Mouse (Mus musculus) v-Abl transformed pro-B cells (cell line): ENCODE data around the gene Nadk2.

Experiments
- in situ Hi-C, 2 experiments: fragments of 400-800 bp; cut with MboI; formaldehyde crosslinking; loops; one replicate each; pipeline ENCODE4 v1.15.1; 2025; ENCODE audit not compliant: unreplicated experiment in 2 of 2

The Nadk2 gene

GRCm38 (mm10) chr15:9087895-9088682 is 17.0 kb downstream of the Nadk2 start:
- in situ Hi-C loops, result no loop called here

DNA sequence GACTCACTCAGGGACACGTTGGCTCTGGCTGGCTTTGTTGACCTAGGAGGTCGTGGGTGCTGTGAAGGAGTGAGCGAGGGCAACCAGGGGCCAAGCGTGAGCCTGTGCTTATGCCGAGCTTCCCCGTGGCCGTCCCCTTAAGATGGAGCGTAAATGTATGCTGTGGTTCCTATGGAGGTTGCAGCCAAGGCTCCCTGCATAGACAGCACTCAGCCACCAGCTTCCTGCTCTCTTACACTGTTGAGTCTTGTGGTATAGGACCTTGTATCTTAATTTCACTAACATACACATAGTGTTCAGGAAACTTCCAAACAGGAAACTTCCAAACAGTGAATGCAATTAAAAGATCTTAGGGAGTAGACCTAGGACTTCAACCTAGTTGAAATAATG is 17.6 kb downstream of the Nadk2 start:
- in situ Hi-C loops, result no loop called here

DNA sequence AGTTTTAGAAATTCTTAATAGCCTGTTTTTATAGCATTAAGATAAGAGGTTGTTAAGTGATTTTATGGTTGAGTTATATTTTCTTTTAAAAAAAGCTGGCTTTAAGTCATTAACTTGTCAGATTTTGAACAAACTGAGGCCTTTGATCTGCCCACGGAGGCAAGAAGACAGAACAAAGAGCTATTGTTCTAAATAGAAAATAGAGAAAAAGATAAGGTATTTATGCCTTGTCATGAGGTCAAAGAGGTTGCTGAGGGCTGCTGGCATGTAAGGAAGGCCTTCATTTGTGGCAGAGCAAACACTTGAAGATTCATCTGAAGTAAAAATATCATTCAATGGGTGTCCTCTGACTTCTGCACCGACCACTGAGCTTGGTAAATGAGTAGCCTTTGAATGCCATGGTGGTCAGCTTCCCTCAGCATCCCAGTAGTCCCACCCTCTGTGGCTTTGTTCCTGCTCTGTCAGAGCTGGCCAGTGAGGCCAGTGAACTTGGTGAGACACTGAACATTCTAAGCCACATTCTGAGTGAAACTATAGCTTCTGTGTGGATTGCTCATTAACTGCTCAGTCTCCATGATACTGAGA is 18.2 kb downstream of the Nadk2 start:
- in situ Hi-C loops, result no loop called here

DNA sequence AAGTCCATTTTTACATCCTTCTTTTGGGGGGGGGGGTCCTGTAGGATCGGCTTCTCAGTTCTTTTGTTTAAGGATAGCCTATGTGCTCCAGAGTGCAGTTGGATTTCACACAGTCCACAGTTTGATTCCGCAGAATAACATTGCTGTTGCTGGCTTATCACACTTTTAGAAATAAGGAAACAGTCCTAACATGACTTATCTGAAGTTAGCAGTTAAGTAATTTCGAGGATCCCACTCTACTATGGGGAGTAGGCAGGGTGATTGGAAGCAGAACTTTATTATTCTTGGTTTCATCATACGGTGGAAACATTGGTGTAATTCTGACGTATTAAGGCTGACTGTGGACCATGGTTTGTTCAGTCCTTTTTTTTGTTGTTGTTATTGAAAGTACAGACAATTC is 19.6 kb downstream of the Nadk2 start:
- in situ Hi-C loops, result no loop called here

DNA sequence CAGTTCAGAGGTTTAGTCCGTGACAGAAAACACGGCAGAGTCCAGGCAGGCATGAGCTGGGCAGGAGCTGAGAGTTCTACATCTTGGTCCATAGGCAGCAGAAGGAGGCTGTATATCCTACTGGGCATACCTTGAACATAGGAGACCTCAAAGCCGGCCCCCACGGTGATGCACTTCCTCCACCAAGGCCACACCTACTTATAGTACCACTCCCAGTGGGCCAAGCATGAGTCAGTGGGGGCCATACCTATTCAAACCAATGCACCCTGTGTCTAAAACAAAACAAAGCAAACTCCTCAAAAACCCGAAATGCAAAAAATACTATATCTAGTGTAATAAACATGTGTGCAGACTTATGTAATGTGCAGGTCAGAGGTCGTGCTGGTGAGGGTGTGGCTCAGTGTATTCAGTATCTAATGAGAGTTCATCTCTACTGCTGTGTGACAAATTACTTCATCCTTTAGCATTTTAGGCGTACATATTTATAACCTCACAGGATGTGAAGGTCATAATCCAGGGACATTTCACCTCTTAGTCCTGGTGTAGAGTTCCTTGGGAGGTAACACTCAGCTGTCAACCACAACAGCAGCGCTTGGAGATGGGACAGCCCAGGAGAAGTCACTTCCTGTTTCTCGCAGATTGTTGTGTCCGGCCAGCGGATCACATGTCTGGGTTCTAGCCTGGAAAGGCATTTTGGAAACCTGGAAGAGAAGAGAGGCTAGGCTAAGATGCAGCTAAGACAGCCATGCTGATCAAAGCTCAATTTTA is 22.7 kb downstream of the Nadk2 start:
- in situ Hi-C loops, result no loop called here

DNA sequence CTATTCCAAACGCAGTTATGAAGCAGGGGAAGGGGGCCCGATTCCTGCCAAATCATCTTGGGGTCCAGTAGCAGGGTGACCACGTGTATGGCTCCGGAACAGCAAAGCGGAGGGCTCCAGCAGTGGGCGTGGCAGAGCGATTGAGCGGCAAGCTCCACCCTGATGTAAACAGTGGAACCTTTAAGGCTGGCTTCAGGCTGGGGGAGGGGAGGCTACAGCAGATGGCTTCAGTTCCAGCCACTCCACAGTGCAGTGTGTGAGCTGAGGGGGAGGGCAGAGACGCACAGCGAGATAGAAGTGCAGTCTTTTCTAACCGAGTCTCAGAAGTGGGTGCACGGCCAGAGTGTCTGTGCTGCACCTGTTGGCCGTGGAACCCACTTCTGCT is 23.3 kb downstream of the Nadk2 start:
- in situ Hi-C loops, result no loop called here

- in situ Hi-C loops, result no loop called here
Measured at GRCm38 (mm10) chr15:9096865-9097264, 25.8 kb downstream of the Nadk2 start.

- in situ Hi-C loops, result no loop called here
Measured at GRCm38 (mm10) chr15:9100446-9101077, 29.5 kb downstream of the Nadk2 start.

GRCm38 (mm10) chr15:9106303-9107074 is 35.4 kb downstream of the Nadk2 start:
- in situ Hi-C loops, result no loop called here

GRCm38 (mm10) chr15:9110526-9111347 is 39.7 kb downstream of the Nadk2 start:
- in situ Hi-C loops, result loop anchor here in 1 of 2 experiments (10.0 kb wide), 1 partner anchor 1764 kb away; no protein-coding TSS in a partner anchor

DNA sequence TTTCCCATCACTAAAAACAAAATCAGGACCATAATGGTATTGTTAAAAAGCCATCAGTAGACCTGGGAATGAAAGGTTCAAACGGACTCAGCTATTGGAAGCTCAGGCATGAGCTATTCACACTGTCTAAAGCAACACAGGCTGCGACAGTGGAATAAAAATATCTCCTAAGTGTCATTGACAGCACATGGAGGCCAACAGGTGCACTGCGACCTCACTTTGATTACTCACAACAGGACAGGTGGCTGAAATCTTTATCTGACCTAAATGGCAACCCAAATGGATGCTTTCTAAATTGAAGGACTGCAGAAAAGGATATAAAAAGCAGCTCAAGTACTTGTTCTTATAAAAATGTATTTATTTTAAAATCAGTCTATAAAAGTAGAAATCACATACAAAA is 40.6 kb downstream of the Nadk2 start:
- in situ Hi-C loops, result loop anchor here in 1 of 2 experiments (10.0 kb wide), 1 partner anchor 1763 kb away; no protein-coding TSS in a partner anchor

DNA sequence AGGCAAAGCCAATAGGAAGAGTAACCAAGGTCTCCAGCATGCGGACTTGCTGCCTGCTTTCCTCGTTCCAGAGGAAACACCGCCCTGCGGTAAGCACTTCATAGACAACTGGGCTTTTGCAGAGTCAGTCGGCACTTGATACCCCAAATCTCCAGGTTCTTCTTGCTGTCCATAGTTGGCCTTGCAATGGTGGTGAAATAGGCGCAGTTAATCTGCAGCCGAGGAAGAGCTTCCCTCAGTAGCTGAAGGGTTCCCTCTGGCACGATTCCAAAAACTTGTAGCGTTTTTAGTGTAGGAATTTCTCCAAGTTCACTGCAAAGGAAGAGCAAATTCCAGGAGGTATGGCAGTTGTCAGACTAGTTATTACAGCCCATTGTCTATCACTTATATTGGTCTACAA is 42.5 kb downstream of the Nadk2 start:
- in situ Hi-C loops, result loop anchor here in 1 of 2 experiments (10.0 kb wide), 1 partner anchor 1761 kb away; no protein-coding TSS in a partner anchor

GRCm38 (mm10) chr15:9114131-9114530 is 43.1 kb downstream of the Nadk2 start:
- in situ Hi-C loops, result loop anchor here in 1 of 2 experiments (10.0 kb wide), 1 partner anchor 1761 kb away; no protein-coding TSS in a partner anchor

DNA sequence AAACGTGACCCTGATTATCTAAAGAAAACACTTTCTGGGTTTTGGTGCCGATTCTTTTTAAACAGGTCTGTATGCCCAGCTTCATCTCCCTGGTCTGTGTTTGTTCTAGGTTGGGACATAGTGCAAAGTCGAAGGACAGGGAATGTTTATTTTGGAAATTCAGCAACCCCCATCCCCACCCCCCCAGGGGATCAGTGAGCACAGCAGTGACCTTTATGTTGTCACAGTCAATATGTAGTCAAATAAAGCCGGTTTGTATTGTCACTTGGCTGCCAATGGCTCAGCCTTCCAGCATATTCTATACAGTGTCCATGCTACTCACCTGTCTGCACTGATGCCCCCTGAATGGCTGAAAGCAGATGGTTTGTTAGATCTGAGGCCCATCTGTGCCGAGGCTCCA is 43.5 kb downstream of the Nadk2 start:
- in situ Hi-C loops, result loop anchor here in 1 of 2 experiments (10.0 kb wide), 1 partner anchor 1760 kb away; no protein-coding TSS in a partner anchor

DNA sequence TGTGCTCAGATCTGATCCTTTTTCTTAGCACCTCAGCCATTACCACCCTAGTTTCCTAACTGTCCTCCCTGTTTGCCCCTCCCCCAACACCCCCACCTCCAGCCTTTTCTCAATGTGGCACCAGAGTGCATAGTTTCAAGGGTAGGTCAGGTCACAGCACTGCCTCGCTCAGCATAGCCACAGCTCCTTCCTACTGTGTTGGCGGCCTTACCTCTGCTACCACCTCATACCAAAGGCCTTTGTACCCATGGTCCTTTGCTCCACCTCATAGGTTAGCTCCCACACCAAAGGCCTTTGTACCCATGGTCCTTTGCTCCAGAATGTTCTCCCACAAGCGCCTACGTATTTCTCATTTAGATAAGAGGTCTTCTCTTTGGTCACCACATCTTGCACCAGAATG is 47.8 kb downstream of the Nadk2 start:
- in situ Hi-C loops, result loop anchor here (5.0 to 10.0 kb wide), 3 partner anchors 328 to 1778 kb away; no protein-coding TSS in a partner anchor

DNA sequence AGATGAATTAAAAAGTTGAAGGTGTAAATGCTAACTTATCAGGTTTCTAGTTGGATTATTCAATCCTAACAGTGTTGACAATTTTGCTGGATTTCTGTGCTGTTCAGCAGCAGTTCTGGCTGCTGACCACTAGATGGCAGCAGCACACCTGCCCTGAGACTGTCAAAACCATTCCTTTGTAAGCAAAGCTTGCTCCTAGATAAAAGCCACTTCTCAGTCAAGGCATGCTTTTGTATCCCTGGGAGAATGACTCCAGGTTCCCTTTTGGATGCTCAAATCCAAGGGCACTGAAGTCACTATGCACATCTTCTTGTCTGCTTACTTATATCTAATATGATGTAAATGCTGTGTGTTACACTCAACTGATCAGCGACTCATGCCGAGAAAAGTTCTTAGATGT is 49.0 kb downstream of the Nadk2 start:
- in situ Hi-C loops, result loop anchor here in 1 of 2 experiments (10.0 kb wide), 1 partner anchor 1195 kb away; no protein-coding TSS in a partner anchor

DNA sequence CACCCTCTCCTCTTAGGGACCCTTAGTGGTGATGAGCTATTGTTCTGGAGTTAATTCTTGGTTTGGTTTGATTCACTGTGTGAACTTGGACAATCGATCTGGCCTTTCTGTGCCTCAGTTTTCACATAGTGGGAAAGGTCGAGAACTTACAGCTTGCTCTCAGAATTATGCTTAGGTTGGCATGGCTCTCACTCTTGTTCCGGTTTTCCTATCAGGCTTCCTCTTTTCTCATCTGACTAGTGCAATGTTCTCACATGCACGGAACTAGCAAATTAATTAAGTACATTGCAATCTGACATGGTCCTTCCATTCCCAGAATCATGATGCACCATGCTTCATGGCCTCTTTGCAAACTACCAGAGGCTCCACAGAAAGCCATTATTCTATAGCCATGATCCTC is 51.9 kb downstream of the Nadk2 start:
- in situ Hi-C loops, result loop anchor here in 1 of 2 experiments (10.0 kb wide), 1 partner anchor 1192 kb away; no protein-coding TSS in a partner anchor

- in situ Hi-C loops, result loop anchor here in 1 of 2 experiments (10.0 kb wide), 1 partner anchor 1190 kb away; no protein-coding TSS in a partner anchor
Measured at GRCm38 (mm10) chr15:9124856-9125255, 53.8 kb downstream of the Nadk2 start.
